Mouse (Mus musculus) stomach, embryonic 16.5 days (tissue): ENCODE measurements around the gene Laptm4a. TPM values are rescaled to one million over a fixed set of nuclear protein-coding genes. Genes with fewer than 3 reads are reported as not detected.
A peak's percentile ranks its signal among the peaks of the same experiment; 100 is the strongest.

Source experiments
- ATAC-seq: fragments of 200-750 bp; cut with Nextera tagmentation; 2 replicates; pipeline ENCODE4 v1.8.0; 2017; ENCODE audit warnings: moderate number of reproducible peaks, moderate TSS enrichment; ENCODE audit not compliant: insufficient read depth, low FRiP score
- H3K27ac ChIP-seq: fragments of 300-500 bp; sonication (generic); 2 replicates; pipeline ENCODE4 v1.5.1; 2014; ENCODE audit warnings: low read length
- H3K27me3 ChIP-seq: fragments of 300-500 bp; sonication (generic); 2 replicates; pipeline ENCODE4 v1.6.1; 2014; ENCODE audit warnings: low read length, control low read depth, mixed read lengths; ENCODE audit not compliant: control insufficient read depth, insufficient read depth
- H3K36me3 ChIP-seq: fragments of 300-500 bp; sonication (generic); 2 replicates; pipeline ENCODE4 v1.6.1; 2014; ENCODE audit warnings: low read length; ENCODE audit not compliant: control insufficient read depth, insufficient read depth
- H3K4me1 ChIP-seq: fragments of 300-500 bp; sonication (generic); 2 replicates; pipeline ENCODE4 v1.6.1; 2014; ENCODE audit warnings: low read length, control low read depth, mixed read lengths; ENCODE audit not compliant: control insufficient read depth, insufficient read depth
- H3K4me2 ChIP-seq: fragments of 300-500 bp; sonication (generic); 2 replicates; pipeline ENCODE4 v1.6.1; 2014; ENCODE audit warnings: low read depth, low read length, mixed read lengths
- H3K4me3 ChIP-seq: fragments of 300-500 bp; sonication (generic); replicated peaks from 2 replicates; pipeline ENCODE4 v1.5.1; 2014; ENCODE audit warnings: mild to moderate bottlenecking, low read length
- H3K9ac ChIP-seq: fragments of 300-500 bp; sonication (generic); 2 replicates; pipeline ENCODE4 v1.6.1; 2014; ENCODE audit warnings: low read length
- H3K9me3 ChIP-seq: fragments of 300-500 bp; sonication (generic); replicated peaks from 2 replicates; pipeline ENCODE4 v1.6.1; 2016; ENCODE audit warnings: low read length, control low read depth; ENCODE audit not compliant: control insufficient read depth
- WGBS: fragments of 180-500 bp; shearing (Covaris S2); extraction: QIAGEN DNeasy Blood & Tissue Kit; methylation state at CpG from one replicate; pipeline ENCODE4 v1.1.7; 2014; 5-methylcytosine and 5-hydroxymethylcytosine counted together
- polyA plus RNA-seq: library from polyadenylated mRNA; unstranded; fragments of >200 nt; fragmentation: Nextera tagmentation; extraction: Ambion mirVana; gene quantifications from 2 replicates; pipeline ENCODE4 v1.2.1, GENCODE M21; 2015

Laptm4a gene
- 358 and 361 TPM in 2 replicates for polyA plus RNA-seq

DNA sequence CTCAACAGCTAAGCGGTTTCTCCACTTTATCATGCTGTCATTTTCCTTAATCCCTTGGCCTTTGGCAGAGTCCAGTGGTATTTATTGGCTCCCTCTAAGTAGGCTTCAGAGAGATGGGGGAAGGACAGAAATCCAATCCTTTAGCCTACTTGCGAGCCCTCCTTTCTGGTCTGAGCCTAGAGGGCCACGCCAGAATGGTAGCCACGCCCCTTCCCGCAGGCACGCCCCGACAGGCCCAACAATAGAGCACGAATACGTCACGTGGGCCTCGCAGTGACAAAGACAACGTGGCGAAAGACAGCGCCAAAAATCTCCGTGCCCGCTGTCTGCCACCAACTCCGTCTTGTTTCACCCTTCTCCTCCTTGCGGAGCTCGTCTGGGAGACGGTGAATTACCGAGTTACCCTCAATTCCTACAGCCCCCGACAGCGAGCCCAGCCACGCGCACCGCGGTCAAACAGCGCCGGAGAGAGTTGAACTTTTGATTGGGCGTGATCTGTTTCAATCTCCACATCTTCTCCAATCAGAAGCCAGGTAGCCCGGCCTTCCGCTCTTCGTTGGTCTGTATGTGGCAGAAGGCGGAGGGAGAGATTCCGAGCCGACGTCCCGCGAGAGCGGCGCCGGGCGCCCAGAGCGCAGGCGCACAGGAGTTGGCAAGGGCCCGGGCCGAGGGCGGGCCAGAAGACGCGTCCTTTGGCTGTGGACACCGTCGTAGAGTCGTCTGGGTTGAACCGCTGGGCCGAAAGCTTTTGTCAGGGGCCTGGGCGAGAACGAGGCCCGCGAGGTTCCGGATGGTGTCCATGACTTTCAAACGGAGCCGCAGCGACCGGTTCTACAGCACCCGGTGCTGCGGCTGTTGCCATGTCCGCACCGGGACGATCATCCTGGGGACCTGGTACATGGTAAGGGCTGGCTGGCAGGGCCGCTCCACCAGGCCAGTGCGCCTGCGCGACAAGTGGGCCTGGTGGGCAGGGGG lies at the start of gene Laptm4a:
TSS of gene Laptm4a (plus strand) at position 271 of the 975 bp plus-strand sequence.
- Histone ChIP-seq H3K27me3 (no peaks in the 10 kb centered on the region), H3K4me2 (peak within 1 kb of the TSS; percentile 62), H3K4me1 (peaks cover 26% of the 10 kb centered on the region), H3K27ac (peak within 1 kb of the TSS; percentile 99), H3K4me3 (peak within 1 kb of the TSS; percentile 69), H3K9me3 (no peaks in the 10 kb centered on the region), H3K36me3 (no peaks in the 10 kb centered on the region), H3K9ac (peak within 1 kb of the TSS; percentile 81)
- under 1% methylated on average over 73 of the region's 73 CpGs for WGBS
- ATAC-seq = peak; percentile 98

DNA sequence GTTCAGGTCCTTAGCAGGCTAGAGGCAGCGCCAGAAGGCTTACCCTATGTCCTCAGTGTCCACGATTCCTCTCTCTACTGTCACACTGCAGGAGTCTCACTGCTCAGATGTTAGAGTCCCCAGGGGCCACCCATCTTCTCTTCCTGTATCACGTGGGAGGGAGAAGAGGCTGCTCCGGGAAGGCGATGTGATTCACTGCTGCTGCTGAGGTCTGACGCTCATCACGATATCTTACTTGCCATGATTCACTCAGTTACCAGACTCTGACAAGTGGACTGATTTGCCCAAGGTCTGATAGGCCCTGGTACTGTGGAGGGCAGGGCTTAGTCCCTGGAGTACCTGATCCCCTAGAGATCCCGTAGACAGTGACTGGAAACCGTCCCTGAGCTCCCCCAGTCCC lies 45.9 kb upstream of the Laptm4a start:
- Histone ChIP-seq H3K27me3 (no peaks in the 10 kb centered on the region), H3K36me3 (no peaks in the 10 kb centered on the region), H3K4me1 (no peaks in the 10 kb centered on the region; the same call in 1 of the 2 replicates), H3K4me3 (no peak overlapping the region), H3K9ac (no peak overlapping the region), H3K4me2 (no peak overlapping the region), H3K9me3 (no peaks in the 10 kb centered on the region), H3K27ac (no peak overlapping the region; the same call in 1 of the 2 replicates)
- ATAC-seq = no peak
- WGBS = 79% methylated on average over 9 of the region's 9 CpGs

- Histone ChIP-seq H3K27me3 (no peaks in the 10 kb centered on the region), H3K27ac (peak overlapping the region; percentile 34), H3K4me3 (no peak overlapping the region), H3K9me3 (no peaks in the 10 kb centered on the region), H3K4me1 (no peaks in the 10 kb centered on the region; the same call in 1 of the 2 replicates), H3K9ac (no peak overlapping the region), H3K4me2 (no peak overlapping the region), H3K36me3 (no peaks in the 10 kb centered on the region)
- ATAC-seq = peak; percentile 58
- WGBS = 70% methylated on average over 5 of the region's 5 CpGs
These were observed 44.6 kb upstream of the Laptm4a start for GRCm38 (mm10) chr12:8876865-8877264.

DNA sequence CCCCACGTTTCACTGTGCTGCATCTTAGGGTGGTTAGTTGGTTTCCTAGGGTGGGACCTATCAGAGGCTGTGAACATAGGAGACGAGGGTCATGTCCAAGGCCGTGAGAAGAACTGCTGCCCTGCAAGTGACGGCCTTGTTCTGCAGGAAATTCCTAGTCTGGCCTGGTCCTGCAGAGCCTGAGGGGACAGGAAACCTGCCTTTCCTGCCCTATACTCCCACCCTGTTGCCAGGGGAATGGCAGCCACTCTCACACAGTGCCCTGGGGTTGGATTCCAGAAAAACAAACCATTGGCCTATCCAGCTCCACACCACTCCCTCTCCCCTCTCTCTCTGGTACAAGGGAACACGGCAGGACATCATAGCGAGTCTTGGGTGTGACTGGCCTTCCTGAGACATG lies 44.1 kb upstream of the Laptm4a start:
- peak; percentile 39; the same call in 1 of the 2 replicates for ATAC-seq

GRCm38 (mm10) chr12:8878752-8879151 lies 42.7 kb upstream of the Laptm4a start:
- Histone ChIP-seq H3K9me3 (no peaks in the 10 kb centered on the region), H3K9ac (no peak overlapping the region), H3K4me3 (no peak overlapping the region), H3K27ac (no peak overlapping the region), H3K4me1 (no peaks in the 10 kb centered on the region; the same call in 1 of the 2 replicates), H3K27me3 (no peaks in the 10 kb centered on the region), H3K36me3 (no peaks in the 10 kb centered on the region), H3K4me2 (no peak overlapping the region)
- no peak for ATAC-seq
- 92% methylated on average over 2 of the region's 2 CpGs for WGBS

More for the DNA sequence above, 44.1 kb upstream of the Laptm4a start:
- WGBS = 64% methylated on average over 6 of the region's 6 CpGs
- Histone ChIP-seq H3K4me2 (no peak overlapping the region), H3K9ac (no peak overlapping the region), H3K27me3 (no peaks in the 10 kb centered on the region), H3K9me3 (no peaks in the 10 kb centered on the region), H3K4me1 (no peaks in the 10 kb centered on the region; the same call in 1 of the 2 replicates), H3K27ac (peak overlapping the region; percentile 34), H3K4me3 (no peak overlapping the region), H3K36me3 (no peaks in the 10 kb centered on the region)

- H3K4me3 ChIP-seq = no peak overlapping the region
- WGBS = 60% methylated on average over 6 of the region's 6 CpGs
- no peak for ATAC-seq
These were observed 42.1 kb upstream of the Laptm4a start for GRCm38 (mm10) chr12:8879389-8879788.

DNA sequence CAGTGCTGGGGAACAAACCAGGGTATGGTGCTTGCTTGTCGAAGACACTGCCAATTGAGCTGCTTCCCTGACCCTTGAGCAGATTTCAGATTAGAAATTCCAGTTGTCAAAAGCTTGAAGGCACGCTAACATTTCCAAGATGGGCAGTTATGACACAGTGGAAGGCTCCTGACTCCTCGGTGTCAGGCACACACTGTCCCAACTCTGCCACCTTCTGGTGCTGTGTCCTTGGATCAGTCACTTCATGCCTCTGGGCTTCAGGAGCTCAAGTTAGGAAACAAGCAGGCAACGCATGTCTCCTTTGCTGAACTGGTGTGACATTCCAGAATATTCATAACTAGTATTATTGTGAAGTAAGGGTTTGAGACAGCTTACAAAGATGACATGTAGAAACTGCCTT lies 39.7 kb upstream of the Laptm4a start:
- Histone ChIP-seq H3K36me3 (no peaks in the 10 kb centered on the region), H3K4me3 (no peak overlapping the region), H3K9me3 (no peaks in the 10 kb centered on the region), H3K27me3 (no peaks in the 10 kb centered on the region), H3K27ac (no peak overlapping the region), H3K4me2 (no peak overlapping the region), H3K9ac (no peak overlapping the region), H3K4me1 (peaks cover 16% of the 10 kb centered on the region)
- WGBS = 57% methylated on average over 4 of the region's 4 CpGs
- no peak for ATAC-seq

More at GRCm38 (mm10) chr12:8879389-8879788, 42.1 kb upstream of the Laptm4a start:
- Histone ChIP-seq H3K9me3 (no peaks in the 10 kb centered on the region), H3K9ac (no peak overlapping the region), H3K27me3 (no peaks in the 10 kb centered on the region), H3K4me1 (peaks cover under 1% of the 10 kb centered on the region), H3K36me3 (no peaks in the 10 kb centered on the region), H3K27ac (no peak overlapping the region), H3K4me2 (no peak overlapping the region)

- Histone ChIP-seq H3K4me3 (no peak overlapping the region), H3K9ac (no peak overlapping the region), H3K4me2 (no peak overlapping the region), H3K9me3 (no peaks in the 10 kb centered on the region), H3K27ac (no peak overlapping the region), H3K4me1 (peaks cover 16% of the 10 kb centered on the region), H3K36me3 (no peaks in the 10 kb centered on the region), H3K27me3 (no peaks in the 10 kb centered on the region)
- 42% methylated on average over 8 of the region's 8 CpGs for WGBS
- no peak for ATAC-seq
These were observed 39.1 kb upstream of the Laptm4a start for GRCm38 (mm10) chr12:8882376-8882775.
